Mouse (Mus musculus) 3T3-L1 (cell line): ENCODE measurements around the gene Bud31.
A peak's percentile ranks its signal among the peaks of the same experiment; 100 is the strongest.
"Not testable (repeated sequence)": the region's sequence is repeated elsewhere in the genome, so short reads cannot be mapped to it uniquely, and the experiment has no call there.

Source experiments
- DNase-seq: peaks from one replicate; pipeline ENCODE4 v3.0.0-alpha.2; 2015; ENCODE audit warnings: low read depth, low spot score

Bud31 gene

DNA sequence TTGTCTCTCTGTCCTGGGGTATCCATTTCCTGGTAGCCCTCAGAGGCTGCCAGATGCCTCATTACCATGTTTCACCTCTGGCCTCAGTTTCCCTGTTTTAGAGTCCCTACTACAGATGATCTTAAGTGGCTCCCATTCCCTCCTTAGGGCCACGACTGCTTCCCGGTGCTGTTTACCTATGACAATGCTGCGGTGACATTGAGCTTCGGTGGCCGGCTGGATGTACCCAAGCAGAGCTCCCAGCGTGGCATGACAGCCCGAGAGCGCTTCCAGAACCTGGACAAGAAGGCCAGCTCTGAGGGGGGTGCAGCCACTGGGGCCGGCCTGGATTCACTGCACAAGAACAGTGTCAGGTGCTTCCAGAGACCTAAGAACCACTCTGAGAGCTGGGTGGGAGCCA is 13.6 kb upstream of the Bud31 start:
- no peak for DNase-seq

DNA sequence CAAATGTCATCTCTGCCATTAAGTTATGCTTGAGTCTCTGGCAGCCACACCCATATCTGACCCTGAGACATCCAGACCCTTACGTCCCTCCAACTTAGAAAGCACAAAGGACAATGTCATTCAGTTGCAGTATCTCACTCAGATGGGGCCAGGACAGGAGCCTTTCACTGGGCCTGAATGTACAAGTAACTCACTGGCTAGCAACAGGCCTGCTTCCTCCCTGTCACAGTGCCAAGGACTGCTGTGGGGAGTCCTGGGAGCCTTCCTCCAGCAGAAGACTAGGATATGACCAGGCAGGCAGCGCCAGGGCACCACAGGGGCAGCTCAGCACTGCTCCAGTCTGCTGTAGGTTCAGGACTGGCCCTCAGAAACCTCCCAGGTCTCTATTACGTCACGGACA is 11.0 kb upstream of the Bud31 start:
- DNase-seq = peak; percentile 70

DNA sequence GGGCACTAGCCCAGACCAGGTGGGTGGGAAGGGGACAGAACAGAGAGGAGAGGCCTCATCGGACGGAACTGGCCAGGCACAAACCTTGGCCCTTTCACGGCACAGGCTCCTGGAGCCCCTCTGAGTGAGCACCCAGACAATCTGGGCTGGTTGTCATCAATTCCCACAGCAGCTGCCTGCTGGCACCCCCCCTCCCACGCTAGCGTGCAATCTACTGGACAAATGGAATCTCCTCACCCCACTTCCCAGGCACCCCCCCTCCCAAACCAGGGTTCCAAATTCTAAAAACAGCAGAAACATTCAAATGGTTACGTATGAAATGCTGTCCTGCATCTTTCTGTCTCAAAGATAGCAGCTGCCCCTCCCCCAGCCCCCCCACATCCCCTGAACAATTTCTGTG is 10.4 kb upstream of the Bud31 start:
- DNase-seq = not testable (repeated sequence)

DNA sequence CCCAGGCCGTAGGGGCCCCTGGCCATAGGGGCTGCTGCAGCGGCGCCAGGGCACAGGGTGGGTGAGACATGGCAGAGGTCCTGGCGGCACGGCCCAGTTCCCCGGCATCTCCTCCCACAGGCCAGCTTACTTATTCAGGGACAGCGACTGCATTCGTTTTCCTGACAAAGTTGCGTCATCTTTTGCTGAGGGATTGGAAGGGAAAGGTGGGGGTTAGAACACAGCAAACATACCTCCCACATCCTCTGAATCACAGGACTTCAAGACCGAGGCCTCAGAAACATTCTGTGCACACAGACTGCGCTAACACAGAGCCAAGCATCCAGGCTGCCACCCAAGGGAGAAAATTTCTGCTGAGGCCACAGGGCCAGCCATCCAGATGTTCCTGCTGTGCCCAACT is 10.0 kb upstream of the Bud31 start:
- peak; percentile 92 for DNase-seq

DNA sequence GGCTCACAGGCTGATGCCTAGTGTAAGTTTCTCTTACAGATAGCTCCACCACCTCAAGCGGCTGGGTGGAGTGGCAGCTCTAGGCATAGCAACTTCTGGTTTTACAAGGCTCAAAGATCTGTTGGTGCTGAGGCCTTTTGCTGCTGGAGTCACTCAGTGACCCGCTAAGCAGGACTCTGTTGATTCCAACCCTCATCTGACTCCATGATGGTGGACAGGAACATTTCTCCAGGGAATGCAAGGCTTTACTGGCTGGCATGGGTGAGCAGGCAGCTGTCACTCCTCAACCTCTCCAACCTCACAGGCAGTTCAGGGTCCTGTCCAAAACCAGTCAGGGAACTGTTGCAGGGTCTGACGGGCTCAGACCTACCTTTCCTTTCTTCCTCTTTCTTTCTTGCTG is 9.2 kb upstream of the Bud31 start:
- DNase-seq = no peak

DNA sequence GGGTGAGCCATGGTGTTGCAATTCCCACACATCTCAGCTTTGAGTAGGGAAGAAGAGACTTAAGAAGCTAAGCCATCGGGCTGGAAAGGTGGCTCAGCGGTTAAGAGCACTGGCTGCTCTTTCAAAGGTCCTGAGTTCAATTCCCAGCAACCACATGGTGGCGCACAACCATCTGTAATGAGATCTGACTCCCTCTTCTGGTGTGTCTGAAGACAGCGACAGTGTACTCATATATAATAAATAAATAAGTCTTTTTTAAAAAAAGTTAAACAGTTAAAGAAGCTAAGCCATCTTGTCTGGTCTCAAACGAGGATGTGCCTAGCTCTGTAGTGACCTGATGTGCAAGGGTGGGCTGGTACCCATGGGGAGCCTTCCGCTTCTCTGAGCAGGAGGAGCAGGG is 6.9 kb upstream of the Bud31 start:
- not testable (repeated sequence) for DNase-seq

DNA sequence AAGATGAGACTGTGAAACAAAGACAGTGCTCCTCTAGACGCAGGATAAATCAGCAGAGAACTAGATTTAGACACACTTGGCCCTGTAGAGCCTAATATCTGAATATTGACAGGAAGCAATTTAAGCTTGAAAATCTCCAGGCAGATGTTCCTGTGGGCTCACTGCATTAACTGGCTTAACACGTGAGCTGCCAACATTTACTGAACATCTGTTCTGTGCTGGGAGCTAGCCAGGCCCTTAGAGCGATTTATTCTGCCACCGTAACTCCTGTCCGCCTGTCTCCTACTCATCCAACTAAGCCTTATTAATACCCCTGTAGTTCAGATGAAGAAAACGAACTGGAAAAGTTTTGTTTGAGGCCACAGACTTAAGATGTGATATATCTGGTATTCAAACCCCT is 1.3 kb upstream of the Bud31 start:
- peak; percentile 75 for DNase-seq

DNA sequence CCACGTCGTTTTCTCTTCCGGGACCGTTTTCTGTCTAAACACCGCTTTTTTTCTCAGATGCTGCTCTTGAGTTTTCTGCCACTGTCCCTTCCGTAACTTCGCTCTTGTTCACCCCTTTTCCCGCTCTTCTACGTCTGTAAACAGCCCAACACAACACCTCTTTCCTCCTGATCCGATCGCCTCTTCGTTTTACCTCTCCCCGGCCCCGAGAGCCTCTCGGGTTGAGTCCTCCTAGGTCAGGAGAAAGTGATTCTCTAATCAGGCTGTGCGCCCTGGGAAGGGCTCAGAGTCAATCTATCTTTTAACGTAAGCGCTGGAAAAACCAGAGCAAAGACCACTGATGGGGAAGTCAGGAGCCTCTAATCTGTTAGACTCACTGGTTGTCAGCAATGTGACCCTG is 449 bp downstream of the Bud31 start:
- peak; percentile 36 for DNase-seq

DNA sequence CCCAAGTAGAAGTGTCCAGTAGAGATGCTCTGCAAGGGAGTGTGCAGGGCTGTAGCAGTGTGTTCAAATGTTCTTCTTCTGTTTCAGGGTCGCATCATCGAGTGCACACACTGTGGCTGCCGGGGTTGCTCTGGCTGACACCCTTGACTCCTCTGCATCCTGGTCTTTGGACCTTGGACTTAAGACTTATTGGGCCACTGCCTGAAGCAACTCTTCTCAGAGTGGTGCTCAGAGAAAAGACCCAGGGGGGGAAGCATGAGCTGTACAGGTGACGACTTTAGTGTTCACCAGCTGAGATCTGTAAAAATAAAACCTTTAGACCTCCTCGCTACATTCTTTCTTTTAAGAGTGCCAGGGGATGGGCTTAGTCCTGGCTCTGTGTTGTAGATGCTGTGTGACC is 7.6 kb downstream of the Bud31 start:
- DNase-seq = no peak

DNA sequence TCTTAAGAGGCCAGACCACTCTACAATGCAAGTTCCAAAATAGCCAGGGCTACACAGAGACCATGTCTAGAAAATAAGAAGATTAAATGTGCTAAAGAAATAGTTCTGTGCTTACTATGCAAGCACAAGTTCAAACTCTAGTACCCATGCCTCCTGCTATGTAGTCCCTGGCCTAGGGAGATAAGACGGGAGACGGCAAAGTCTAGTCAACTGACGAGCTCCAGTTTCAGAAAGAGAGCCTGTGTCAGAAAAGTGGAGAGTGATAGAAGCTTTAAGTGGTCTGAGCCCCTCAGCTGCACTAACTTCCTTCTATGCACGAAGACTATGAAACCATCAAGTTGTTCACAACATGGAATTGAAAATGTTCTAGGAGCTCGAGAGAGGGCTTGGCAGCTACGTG is 9.1 kb downstream of the Bud31 start:
- no peak for DNase-seq

DNA sequence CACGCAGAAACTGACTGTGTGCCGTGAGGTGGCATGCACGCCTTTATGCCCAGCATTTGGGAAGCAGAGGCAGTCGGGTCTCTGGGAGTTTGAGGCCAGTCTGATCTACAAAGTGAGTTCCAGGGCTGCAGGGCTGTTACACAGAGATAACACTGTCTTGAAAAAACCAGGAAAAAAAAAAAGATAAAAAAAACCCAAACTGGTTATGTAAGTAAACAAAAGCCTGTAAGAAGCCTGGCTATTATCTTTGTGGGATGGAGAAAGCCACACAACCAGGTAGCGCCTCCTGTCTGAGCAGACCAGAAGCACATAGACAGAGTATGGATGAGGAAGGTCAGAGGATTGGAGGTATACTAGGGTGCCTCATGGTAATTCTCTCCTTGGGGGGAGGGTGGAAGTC is 12.5 kb downstream of the Bud31 start:
- DNase-seq = no peak

DNA sequence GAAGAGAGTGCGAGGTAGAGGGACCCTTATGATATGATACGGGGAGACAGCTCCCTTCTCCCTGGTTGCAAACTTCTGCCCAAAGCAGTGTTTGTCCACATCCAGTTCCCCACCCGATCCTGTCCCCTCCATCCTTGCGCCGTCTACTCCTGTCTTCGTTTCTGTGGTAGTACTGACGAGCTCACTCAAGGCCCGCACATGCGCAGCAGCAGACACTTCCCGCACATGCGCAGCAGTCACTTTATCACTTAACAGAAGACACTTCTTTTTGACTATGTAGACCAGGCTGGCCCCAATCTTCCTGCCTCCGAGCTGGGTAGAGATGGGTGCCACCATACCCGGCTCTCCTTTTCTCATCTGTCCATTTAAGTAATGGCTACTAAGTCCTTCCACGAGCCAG is 21.2 kb downstream of the Bud31 start:
- no peak for DNase-seq

DNA sequence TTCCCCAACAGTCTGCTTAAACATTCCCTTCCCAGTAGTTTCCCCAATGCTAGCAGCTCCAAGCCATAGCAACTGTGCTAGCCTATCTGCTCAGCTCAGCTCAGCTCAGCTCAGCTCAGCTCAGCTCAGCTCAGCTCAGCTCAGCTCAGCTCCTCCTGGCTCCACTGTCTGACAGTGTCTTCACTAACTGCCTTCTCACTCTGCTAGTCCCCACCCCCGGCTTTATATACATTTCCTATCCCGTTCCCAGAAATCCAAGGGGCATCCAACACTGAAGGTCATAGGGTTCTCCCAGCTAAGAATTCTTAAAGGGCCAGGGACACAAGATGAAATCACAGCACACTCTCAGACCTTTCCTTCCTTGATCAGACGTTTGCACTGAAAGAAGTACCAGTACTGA is 24.5 kb downstream of the Bud31 start:
- DNase-seq = no peak

DNA sequence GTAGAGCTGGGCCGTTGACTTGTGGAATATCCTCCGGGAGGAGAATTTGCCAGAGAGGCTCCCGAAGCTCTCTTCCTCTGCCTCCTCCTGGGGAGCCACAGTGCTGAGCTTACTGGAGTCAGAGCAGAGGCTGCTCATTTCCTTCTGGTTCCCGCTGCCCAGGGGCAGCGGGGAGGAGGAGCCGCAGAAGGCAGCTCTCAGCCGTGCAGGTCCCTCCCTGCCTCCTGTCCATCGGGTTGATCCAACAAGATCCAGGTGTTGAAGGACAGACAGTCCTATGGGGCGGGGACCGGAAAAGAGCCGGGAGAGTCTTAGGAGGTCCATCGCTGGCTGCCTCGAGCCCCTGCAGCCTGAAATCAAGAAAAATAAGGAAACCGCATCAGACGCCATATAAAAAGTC is 25.0 kb downstream of the Bud31 start:
- no peak for DNase-seq

DNA sequence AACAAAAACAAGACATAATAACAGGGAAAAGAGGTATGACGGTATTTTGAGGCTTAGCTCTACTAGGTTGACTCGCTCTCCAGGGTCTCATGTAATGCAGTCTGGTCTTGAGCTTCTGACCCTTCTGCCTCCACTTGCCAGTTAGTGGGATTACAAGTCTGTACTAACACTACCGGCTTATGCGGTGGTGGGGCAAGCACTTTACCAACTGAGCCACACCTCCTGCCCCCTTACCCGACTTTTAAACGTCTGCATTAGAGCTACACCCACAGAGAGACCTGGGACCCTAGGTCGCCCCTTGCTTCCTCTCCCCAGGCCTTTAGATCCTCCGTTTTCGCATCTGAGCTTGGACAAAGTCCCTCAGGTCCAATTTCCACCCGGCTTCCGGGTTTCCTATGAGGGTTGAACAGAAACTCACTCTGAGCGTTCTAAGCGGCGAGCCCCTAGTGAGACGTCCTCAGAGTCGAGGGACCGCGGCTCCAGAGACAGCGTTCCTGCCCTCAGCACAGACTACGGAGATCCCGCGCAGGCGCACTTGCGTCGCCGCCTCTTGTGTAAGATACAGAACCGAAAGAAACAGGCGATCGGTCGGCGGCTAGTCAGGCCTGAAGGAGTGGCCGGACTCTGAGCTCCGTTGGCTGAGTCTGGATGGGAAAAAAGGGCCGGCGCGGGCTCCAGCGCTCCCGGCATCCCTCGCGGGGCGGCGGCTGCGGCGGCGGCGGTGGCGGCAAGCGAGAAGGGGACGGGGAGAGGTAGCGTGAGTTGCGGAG is 26.6 kb downstream of the Bud31 start, which contains the start of the genes Ptcd1 and Cpsf4:
Gene Ptcd1 (minus strand): TSS at position 573 of the 770 bp plus-strand sequence.
Gene Cpsf4 (plus strand): TSS at position 678 of the 770 bp plus-strand sequence.
- peak; percentile 99 for DNase-seq

DNA sequence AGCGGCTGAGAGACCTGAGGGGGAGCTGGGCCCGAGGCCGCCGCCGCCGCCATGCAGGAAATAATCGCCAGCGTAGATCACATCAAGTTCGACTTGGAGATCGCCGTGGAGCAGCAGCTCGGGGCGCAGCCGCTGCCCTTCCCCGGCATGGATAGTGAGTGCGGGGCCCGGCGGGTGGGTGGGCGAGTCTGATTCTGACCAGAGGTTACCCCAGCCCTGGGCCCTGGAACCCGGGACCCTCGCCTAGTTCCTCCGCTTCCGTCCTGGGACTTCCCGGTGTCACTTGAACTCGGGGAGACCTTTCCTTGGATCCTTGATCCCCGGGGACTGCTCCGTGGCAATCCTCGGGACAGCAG is 27.1 kb downstream of the Bud31 start:
- no peak for DNase-seq

DNA sequence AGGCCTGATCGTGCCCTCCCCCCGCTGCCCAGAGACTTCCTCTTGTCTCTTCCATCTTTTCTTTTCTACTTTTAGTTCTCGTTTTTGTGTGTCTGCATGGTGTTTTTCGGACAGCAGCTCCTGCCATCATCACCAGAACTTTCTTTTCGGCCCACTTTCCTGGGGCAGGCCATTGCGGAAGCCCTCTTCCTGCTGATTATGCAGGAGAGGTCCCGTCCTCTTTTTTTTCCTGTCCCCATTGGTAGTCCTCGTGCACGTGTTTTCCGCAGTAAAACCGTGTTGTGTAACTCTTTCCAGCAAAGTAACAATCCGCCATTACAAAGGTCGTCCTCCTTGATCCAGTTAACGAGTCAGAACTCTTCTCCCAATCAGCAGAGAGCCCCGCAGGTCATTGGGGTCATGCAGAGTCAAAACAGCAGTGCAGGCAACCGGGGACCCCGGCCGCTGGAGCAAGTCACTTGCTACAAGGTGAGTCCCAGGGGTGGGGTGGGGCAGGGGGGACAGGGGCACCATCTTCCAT is 38.4 kb downstream of the Bud31 start:
- DNase-seq = no peak

DNA sequence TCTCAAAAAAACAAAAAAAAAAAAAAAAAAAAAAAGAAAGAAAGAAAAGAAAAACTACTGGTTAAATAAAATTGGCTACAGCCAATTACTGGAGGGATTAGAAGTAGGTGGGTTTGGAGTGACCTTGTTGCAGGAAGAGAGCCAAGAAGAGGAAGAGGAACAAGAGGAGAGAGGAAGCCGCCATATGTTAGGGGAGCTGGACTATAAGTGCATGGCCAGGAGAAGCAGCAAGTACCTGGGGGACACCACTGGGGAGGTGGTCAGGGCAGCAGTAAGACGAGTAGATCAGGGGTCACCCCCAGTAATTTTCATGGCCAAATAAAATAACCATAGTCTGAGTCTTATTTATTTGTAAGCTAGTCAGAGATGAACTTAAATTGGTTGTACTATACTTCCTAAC is 45.1 kb downstream of the Bud31 start:
- DNase-seq = no peak

DNA sequence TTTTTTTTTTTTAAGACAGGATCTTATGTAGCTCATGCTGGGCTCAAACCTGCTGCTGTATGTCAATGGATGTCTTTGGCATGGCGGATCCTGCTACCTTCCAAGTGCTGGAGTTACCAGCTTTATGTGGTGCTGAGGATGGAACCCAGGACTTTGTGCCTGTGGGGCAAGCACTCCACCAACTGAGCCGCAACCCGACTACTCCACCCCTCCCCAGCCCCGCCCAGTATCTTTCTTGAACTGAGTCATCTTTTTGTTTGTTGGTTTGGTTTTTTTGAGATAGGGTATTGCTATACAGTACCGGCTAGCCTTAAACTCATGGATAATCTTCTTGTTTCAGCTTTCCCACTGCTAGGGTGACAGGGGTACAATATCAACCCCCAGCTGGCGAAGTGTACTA is 49.3 kb downstream of the Bud31 start:
- DNase-seq = no peak

DNA sequence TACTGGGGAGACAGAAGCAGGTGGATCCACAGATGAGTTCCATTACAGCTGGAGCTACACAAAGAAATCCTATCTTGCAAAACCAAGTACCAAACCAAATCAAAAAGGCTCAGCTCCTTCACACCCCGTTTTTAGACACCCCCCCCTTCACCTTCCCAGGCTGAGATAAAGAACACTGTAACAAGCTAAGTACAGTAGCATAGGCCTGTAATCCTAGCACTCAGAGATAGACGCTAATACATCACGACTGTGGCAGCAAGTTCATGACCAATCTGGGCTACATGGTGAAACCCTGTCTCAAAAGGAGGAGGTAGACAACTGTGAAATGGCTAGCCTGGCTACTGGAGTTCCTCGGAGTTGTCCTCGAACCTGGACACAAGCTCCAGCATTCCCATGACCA is 50.2 kb downstream of the Bud31 start:
- no peak for DNase-seq

DNA sequence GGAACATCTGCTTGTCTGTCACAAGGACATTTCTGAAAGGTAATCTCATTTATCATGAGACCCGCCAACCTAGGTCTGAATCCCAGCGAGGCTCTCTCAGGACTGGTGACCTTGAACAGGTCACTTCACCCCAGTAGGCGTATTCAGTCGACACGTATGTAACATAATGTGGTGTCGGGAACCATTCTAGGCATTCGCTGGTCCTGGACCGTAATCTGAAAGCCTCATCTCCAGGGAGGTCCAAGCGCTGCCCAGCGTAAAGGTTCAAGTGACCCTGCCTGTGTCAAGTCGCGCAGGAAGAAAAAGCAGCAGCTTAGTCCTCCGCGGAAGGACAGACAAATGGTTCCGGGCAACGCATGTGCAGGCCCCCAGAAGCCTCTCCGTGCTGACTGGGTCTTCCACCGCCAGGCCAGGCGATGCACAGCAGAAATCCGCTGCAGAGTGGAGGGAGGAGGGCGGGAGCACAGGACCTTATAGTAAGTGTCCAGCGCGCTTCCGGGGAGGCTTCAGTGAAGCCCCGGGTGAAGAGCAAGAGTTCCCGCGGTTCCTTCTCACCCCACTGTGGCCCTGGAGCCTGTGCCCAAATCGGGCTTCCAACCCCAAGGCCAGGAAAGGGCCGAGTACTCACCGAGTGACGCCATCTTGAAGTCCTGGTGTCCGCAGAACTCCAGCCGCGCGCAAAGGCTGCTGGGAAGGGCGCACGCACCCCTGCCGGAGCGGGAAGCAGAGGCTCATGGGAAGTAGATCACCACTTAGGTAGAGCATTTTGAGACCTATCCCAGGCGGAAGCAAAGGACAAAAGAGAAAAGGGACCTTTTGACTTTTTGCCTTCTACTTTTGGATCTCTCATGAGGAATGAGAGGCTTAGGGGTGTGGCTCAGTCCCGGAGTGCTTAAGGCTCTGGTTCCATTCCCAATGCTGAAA is 51.0 kb downstream of the Bud31 start:
- peak; percentile 90 for DNase-seq

DNA sequence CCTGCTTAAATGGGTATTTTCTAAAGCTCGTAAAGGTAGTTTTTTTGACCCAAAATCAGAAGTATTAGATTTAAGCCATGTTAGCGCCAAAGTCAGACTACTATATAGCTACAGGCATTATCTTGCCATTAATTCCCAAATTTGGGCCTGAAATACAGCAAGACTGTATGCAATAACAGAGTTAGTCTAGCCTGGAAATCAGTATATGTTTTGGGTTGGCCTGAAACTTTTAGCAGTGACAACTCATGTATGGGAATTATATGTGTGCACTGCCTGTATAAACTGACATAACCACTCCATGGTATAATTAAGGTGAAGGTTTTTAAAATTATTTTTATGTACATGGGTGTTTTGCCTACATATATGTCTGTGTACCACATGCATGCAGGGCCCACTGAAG is 51.8 kb downstream of the Bud31 start, which contains the start of gene Atp5j2:
Gene Atp5j2 (minus strand): TSS at position 101 of the 400 bp plus-strand sequence.
- no peak for DNase-seq
